Mouse (Mus musculus) MEL (cell line): ENCODE measurements around the gene Adprhl2.

ENCODE experiments used
- MYC ChIP-seq: IDR thresholded peaks from 2 replicates; pipeline ENCODE4 v1.6.1; 2011; ENCODE audit warnings: low read depth, mild to moderate bottlenecking, low read length, improper control_type of control experiment, moderate library complexity
- POLR2A ChIP-seq, 2 experiments: IDR thresholded peaks; 2 replicates each; pipeline ENCODE4 v1.6.1; 2011 to 2012; ENCODE audit warnings: low read length in 2 of 2, mild to moderate bottlenecking in 2 of 2, control low read depth in 1 of 2, improper control_type of control experiment in 1 of 2, low read depth in 1 of 2, moderate library complexity in 1 of 2; ENCODE audit not compliant: control insufficient read depth in 1 of 2, insufficient read depth in 1 of 2, poor library complexity in 1 of 2

DNA sequence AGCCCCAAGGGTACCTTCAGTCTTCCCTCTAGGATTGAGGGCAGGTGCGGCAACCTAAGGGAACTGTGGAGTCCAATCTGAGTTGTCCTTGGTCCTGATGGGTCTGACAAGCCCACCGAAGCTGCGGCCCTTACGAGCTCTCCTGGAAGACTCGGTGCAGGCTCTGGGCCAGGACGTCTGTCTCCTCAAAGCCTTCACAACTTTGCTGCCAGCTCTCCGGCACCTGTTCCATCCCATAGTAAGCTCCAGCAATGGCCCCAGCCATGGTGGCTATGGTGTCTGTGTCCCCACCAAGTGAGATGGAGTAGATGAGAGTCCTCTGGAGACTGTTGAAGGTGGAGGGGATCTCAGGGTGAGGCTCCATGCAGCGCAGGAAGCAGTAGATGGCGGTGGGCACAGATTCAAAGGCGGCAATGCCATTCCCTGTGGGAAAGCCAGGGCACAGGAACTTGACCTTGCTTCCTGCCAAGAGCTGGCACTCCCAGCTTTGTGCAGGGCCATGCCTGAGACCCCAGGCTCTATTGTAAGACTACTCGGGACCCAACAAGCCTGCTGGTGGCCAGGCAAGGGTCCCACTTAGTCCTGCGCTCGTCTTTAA lies 5.0 kb downstream of the Adprhl2 start:
- no peak for TF ChIP-seq MYC
- no peak for TF ChIP-seq POLR2A (IDR thresholded peaks at IDR 0.05; ENCODE audit: control insufficient read depth in 1 of 2, insufficient read depth in 1 of 2, low read depth in 1 of 2, low read length in 2 of 2, poor library complexity in 1 of 2)
